Mouse (Mus musculus) kidney, postnatal 0 days (tissue): ENCODE data around the gene Grin2a. TPM values are rescaled to one million over a fixed set of nuclear protein-coding genes. Genes with fewer than 3 reads are reported as not detected.

Experiments used
- ATAC-seq: fragments of 200-750 bp; cut with Nextera tagmentation; replicated peaks from 2 replicates; pipeline ENCODE4 v1.8.0; 2017; ENCODE audit warnings: low read depth, moderate number of reproducible peaks, moderate TSS enrichment, moderate library complexity; ENCODE audit not compliant: low FRiP score
- DNase-seq: peaks from one replicate; pipeline ENCODE4 v3.0.0-alpha.2; 2016; ENCODE audit warnings: low spot score
- H3K27ac ChIP-seq: fragments of 300-500 bp; sonication (generic); 2 replicates; pipeline ENCODE4 v1.5.1; 2014; ENCODE audit warnings: mild to moderate bottlenecking
- H3K27me3 ChIP-seq: fragments of 300-500 bp; sonication (generic); 2 replicates; pipeline ENCODE4 v1.6.1; 2014; ENCODE audit warnings: low read length, mixed read lengths; ENCODE audit not compliant: insufficient read depth
- H3K36me3 ChIP-seq: fragments of 300-500 bp; sonication (generic); 2 replicates; pipeline ENCODE4 v1.6.1; 2014; ENCODE audit warnings: low read length, mixed read lengths; ENCODE audit not compliant: insufficient read depth
- H3K4me1 ChIP-seq: fragments of 300-500 bp; sonication (generic); replicated peaks from 2 replicates; pipeline ENCODE4 v1.6.1; 2014; ENCODE audit warnings: antibody characterized with exemption, low read length, mixed read lengths; ENCODE audit not compliant: insufficient read depth
- H3K4me2 ChIP-seq: fragments of 300-500 bp; sonication (generic); 2 replicates; pipeline ENCODE4 v1.6.1; 2014; ENCODE audit warnings: mild to moderate bottlenecking, low read length, moderate library complexity, mixed read lengths
- H3K4me3 ChIP-seq: fragments of 300-500 bp; sonication (generic); replicated peaks from 2 replicates; pipeline ENCODE4 v1.5.1; 2014; ENCODE audit warnings: low read depth, low read length
- H3K9ac ChIP-seq: fragments of 300-500 bp; sonication (generic); 2 replicates; pipeline ENCODE4 v1.6.1; 2014; ENCODE audit warnings: low read depth, low read length
- H3K9me3 ChIP-seq: fragments of 300-500 bp; sonication (generic); replicated peaks from 2 replicates; pipeline ENCODE4 v1.6.1; 2016; ENCODE audit warnings: low read length, inconsistent platforms, mixed read lengths
- CTCF ChIP-seq: IDR thresholded peaks from 2 replicates; pipeline ENCODE4 v1.5.1; 2016; ENCODE audit warnings: antibody characterized with exemption, low read depth, mild to moderate bottlenecking, moderate library complexity
- whole genome bisulfite sequencing: fragments of 180-500 bp; shearing (Covaris S2); extraction: QIAGEN DNeasy Blood & Tissue Kit; methylation state at CpG from one replicate; pipeline ENCODE4 v1.1.7; 2014; 5-methylcytosine and 5-hydroxymethylcytosine counted together
- polyA plus RNA-seq: library from polyadenylated mRNA; unstranded; fragments of >200 nt; fragmentation: Nextera tagmentation; extraction: Ambion mirVana; gene quantifications from 2 replicates; pipeline ENCODE4 v1.2.1, GENCODE M21; 2015

Gene Grin2a
- polyA plus RNA-seq, 1 experiment from 2014 or later, result 0.08 TPM

DNA sequence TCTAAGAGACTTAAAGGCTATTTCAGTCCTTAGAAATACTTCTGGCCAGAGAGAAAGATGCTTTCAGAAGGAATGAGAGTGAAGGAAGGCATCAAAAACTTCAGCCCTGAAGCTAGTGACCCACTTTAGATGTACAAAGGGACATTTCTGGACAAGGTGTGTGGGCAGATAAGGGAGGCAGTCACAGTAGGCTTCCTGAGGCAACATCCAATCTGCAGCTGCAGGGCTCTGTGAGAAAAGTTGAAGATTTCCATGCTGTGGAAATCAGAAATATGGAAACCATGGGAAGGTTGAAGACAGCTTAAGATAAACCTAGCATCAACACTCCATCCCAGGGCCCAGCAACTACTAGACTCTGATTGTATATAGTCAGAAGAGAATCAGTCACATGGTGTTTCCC is 171.7 kb downstream of the Grin2a start:
- Histone ChIP-seq H3K27ac (no peak overlapping the region), H3K4me3 (no peak overlapping the region), H3K9ac (no peak overlapping the region), H3K4me2 (no peak overlapping the region), H3K4me1 (no peaks in the 10 kb centered on the region), H3K36me3 (no peaks in the 10 kb centered on the region), H3K27me3 (no peaks in the 10 kb centered on the region), H3K9me3 (no peaks in the 10 kb centered on the region)
- no peak for TF ChIP-seq CTCF
- DNase-seq, result no peak
- ATAC-seq, result no peak

DNA sequence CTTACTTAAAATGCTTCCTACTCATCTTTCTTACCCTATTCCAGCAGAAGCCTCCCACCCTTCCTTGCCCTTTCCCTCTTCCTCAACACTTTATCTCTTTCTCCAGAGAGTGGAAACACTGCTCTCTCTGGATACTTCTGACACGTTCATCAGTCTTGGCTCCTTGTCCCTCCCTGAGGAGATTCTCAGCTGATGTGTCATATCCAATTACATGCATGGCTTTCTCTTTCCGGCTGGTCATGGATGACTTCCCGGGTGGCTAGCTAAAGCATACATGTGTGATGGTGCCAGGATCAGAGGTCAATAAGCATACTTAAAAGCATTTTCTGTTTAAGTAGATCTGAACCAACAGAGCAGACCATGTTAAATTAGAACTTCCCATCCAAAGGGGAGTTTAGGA is 175.9 kb downstream of the Grin2a start:
- H3K9me3 ChIP-seq, result no peaks in the 10 kb centered on the region
- 21% methylated on average over 3 of the region's 3 CpGs for WGBS
- H3K4me3 ChIP-seq, result no peak overlapping the region
- DNase-seq (peak; percentile 33), ATAC-seq (peak; percentile 61; the same call in 1 of the 2 replicates)
- H3K27me3 ChIP-seq, result no peaks in the 10 kb centered on the region
- no peaks in the 10 kb centered on the region for H3K4me1 ChIP-seq
- H3K27ac ChIP-seq, result no peak overlapping the region
- no peak overlapping the region for H3K4me2 ChIP-seq
- no peaks in the 10 kb centered on the region for H3K36me3 ChIP-seq
- H3K9ac ChIP-seq, result no peak overlapping the region
- TF ChIP-seq CTCF, result no peak

DNA sequence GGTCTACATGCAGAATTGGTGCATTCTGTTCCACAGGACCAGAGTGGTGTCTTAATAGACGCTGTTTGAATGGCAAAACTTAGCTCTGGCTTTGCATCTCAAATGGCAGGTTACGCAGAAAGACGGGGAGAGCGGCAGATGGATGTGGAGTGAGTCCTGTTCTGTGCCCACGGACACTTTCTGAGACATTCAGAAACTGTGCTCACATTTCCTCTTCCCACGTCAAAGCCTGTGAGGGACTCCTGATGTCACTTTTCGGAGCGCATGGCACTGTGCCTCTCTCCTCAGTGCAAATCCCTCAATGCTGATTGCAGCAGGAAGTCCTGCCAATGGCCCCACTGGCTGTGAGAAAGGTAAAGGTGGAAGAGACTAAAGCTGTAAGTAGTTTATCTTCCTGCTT is 194.0 kb downstream of the Grin2a start:
- H3K9ac ChIP-seq, result no peak overlapping the region
- 86% methylated on average over 8 of the region's 8 CpGs for WGBS

DNA sequence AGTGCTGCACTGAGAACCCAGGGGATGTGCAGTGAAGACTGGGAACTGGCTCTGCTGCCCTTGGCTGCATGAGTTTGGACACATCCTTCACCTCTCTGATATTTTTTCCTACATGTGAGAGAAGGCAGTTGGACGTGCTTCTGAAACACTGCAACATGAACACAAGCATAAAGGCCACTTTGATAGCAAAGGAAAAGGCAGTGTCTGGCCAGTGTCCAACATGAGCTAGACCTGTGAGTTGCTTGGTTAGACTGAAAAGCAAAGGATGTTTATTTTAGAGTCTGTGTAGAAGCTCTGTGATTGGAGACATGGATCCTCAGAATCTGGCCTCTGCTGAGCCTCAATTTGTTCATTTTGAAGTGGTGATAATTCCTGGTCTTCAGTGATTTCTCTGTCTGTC is 195.1 kb downstream of the Grin2a start:
- 64% methylated on average over 1 of the region's 1 CpGs for WGBS
- DNase-seq (no peak), ATAC-seq (no peak)
- H3K36me3 ChIP-seq, result no peaks in the 10 kb centered on the region
- H3K4me2 ChIP-seq, result no peak overlapping the region
- H3K4me3 ChIP-seq, result no peak overlapping the region
- no peak for TF ChIP-seq CTCF
- H3K9ac ChIP-seq, result no peak overlapping the region
- H3K27me3 ChIP-seq, result no peaks in the 10 kb centered on the region
- H3K27ac ChIP-seq, result no peak overlapping the region
- no peaks in the 10 kb centered on the region for H3K9me3 ChIP-seq
- H3K4me1 ChIP-seq, result no peaks in the 10 kb centered on the region

More for the DNA sequence above, 194.0 kb downstream of the Grin2a start:
- Histone ChIP-seq H3K27me3 (no peaks in the 10 kb centered on the region), H3K4me3 (no peak overlapping the region), H3K4me2 (no peak overlapping the region), H3K36me3 (no peaks in the 10 kb centered on the region), H3K27ac (no peak overlapping the region), H3K4me1 (no peaks in the 10 kb centered on the region), H3K9me3 (no peaks in the 10 kb centered on the region)
- no peak for TF ChIP-seq CTCF
- DNase-seq, result no peak
- no peak for ATAC-seq

DNA sequence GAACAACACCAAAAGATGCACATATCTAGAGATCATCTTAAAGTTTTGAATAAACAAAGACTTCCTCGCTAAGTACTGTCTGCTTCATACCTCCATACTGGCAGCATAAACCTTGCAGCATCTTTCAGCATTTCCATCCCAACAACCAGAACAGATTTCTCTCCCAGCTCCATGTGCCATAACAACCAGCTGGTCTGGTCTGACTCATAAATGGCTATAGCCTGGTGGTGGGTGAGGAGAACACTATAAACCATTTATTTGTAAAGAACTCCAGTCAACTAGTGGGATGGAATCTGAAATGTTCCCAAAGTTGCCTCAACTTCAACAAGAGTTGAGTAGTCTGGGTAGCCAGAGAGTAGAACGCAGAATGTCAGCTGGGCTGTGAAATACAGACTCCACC is 202.4 kb downstream of the Grin2a start:
- Histone ChIP-seq H3K36me3 (no peaks in the 10 kb centered on the region), H3K27me3 (no peaks in the 10 kb centered on the region), H3K9me3 (no peaks in the 10 kb centered on the region), H3K27ac (no peak overlapping the region), H3K4me3 (no peak overlapping the region), H3K4me1 (no peaks in the 10 kb centered on the region), H3K9ac (no peak overlapping the region), H3K4me2 (no peak overlapping the region)
- no peak for TF ChIP-seq CTCF
- ATAC-seq (no peak), DNase-seq (no peak)
- WGBS, result 84% methylated on average over 2 of the region's 2 CpGs

DNA sequence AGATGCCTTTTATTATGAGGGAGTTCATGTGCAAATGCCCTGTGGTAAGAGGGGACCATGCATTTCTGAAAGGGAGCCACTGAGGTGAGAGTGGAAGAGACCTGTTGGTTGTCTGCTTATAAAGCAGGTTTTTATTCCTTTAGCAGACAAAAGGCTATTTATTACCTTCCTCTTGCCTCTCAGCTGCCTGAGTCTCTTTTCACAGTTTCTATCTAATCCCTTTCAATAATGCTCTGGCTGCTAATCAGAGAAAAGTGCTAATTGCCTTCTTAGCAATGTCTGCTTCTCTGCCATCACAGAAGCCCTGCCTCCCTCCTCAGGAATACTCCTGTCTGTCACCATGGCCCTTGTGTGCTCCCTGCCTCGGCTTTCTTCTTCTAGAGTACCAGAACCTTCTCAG is 209.1 kb downstream of the Grin2a start:
- ATAC-seq (no peak), DNase-seq (no peak)
- Histone ChIP-seq H3K9ac (no peak overlapping the region), H3K4me3 (no peak overlapping the region), H3K4me2 (no peak overlapping the region), H3K27me3 (no peaks in the 10 kb centered on the region), H3K36me3 (no peaks in the 10 kb centered on the region), H3K4me1 (no peaks in the 10 kb centered on the region), H3K27ac (no peak overlapping the region), H3K9me3 (no peaks in the 10 kb centered on the region)
- 46% methylated on average over 1 of the region's 1 CpGs for WGBS
- no peak for TF ChIP-seq CTCF

DNA sequence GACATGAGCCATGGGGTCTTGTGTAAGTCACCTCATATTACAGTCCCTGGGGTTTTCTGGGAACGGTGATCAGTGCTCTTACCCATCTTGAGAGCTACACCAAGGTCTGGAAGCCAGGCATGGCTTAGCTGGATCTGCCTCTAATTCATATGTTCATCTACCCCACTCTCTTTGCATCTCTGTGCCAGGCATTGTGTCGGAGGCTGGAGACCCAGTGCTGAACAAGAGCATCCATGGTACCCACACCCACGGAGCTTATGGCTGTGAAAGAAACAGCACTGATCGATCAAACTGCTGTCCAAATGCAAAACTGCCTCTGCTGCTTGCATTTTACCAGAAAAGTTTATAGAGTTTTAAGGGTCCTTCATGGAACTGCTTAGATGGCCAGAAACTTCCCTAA is 209.5 kb downstream of the Grin2a start:
- H3K9ac ChIP-seq, result no peak overlapping the region
- no peak overlapping the region for H3K27ac ChIP-seq
- no peak for TF ChIP-seq CTCF
- no peak overlapping the region for H3K4me3 ChIP-seq
- H3K27me3 ChIP-seq, result no peaks in the 10 kb centered on the region
- H3K36me3 ChIP-seq, result no peaks in the 10 kb centered on the region
- no peak overlapping the region for H3K4me2 ChIP-seq
- WGBS, result 87% methylated on average over 4 of the region's 4 CpGs
- H3K9me3 ChIP-seq, result no peaks in the 10 kb centered on the region
- no peak for DNase-seq
- no peaks in the 10 kb centered on the region for H3K4me1 ChIP-seq
- ATAC-seq, result no peak
